Mouse (Mus musculus): ENCODE results near the gene Ap5m1. TPM values are rescaled to one million over a fixed set of nuclear protein-coding genes. Genes with fewer than 3 reads are reported as not detected.
A peak's percentile ranks its signal among the peaks of the same experiment; 100 is the strongest.
"Not testable (repeated sequence)": the region's sequence is repeated elsewhere in the genome, so short reads cannot be mapped to it uniquely, and the experiment has no call there.

The Ap5m1 gene
- polyA plus RNA-seq, 1 experiment from 2014 or later: 26.7 TPM

DNA sequence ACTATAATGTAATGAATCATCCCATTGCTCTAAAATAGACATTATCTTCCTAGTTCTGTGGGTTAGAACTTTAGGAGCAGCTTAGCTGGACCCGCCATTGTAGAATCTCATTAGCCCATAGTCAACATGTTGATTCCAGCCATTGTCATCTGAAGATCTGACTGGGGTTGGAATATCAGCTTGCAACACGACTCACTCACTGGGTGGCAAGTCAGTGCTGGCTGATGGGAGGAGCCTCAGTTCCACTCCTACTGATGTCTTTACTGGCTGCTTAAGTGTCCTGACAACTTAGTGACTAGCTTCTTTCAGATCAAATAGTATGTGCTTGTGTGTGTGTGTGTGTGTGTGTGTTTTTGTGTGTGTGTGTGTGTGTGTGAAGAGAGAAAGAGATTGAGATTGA lies 8.5 kb downstream of the Ap5m1 start:
- H3K27me3 ChIP-seq: no peaks in the 10 kb centered on the region
- no peaks in the 10 kb centered on the region for H3K4me1 ChIP-seq (replicated peaks)
- peaks cover 25% of the 10 kb centered on the region for H3K36me3 ChIP-seq
- no peak overlapping the region for H3K9ac ChIP-seq (replicated peaks)
- H3K4me3 ChIP-seq (replicated peaks): no peak overlapping the region
- H3K4me2 ChIP-seq: no peak overlapping the region
- H3K9me3 ChIP-seq: no peaks in the 10 kb centered on the region
- 69% methylated on average over 2 of the region's 2 CpGs for WGBS
- no peak overlapping the region for H3K27ac ChIP-seq
- ATAC-seq (ENCODE audit: insufficient number of reproducible peaks, insufficient read depth, low FRiP score, low TSS enrichment, low read depth): no peak

DNA sequence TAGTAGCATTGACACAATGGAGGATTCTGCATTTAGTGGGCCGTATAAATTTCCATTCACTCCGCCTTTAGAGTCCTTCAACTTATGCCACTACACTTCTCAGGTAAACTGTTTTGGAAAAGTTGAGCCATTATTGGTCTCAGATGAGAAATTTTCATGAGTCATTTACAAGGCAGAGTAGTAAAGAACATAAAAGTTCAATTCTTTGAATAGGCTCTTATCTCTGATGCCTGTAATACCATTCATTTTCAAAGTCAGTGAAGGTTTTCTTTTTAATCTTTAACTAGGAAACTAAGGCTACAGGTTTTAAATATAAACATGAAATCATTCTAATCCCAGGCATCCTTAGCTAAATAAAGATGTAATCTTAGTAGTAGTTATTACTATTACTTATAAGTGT lies 12.9 kb downstream of the Ap5m1 start:
- Histone ChIP-seq H3K4me1 (replicated peaks) (no peaks in the 10 kb centered on the region), H3K27me3 (no peaks in the 10 kb centered on the region), H3K27ac (no peak overlapping the region), H3K36me3 (peaks cover 47% of the 10 kb centered on the region), H3K4me2 (no peak overlapping the region), H3K4me3 (replicated peaks) (no peak overlapping the region), H3K9me3 (no peaks in the 10 kb centered on the region), H3K9ac (replicated peaks) (no peak overlapping the region)
- 91% methylated on average over 2 of the region's 2 CpGs for WGBS
- ATAC-seq (ENCODE audit: insufficient number of reproducible peaks, insufficient read depth, low FRiP score, low TSS enrichment, low read depth): no peak

DNA sequence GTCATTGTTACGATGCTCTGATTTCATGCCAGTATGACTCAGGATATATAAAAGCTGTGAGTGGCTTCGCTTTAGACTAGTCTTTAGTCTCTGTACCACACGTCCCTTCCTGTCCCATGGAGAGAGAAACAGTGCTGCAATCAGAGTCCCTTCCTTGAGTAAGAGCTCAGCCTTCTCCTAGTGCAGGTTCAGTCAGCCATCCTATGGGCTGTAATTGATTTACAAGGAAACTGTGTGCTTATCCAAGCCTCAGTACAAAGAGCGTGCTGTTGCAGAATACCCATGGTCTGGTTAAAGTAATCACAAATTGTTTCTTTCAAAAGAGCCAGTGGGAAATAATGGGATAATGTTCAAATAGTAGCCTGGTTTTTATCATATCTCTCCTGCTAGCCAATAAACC lies 20.6 kb downstream of the Ap5m1 start:
- Histone ChIP-seq H3K9ac (replicated peaks) (no peak overlapping the region), H3K27me3 (no peaks in the 10 kb centered on the region), H3K27ac (no peak overlapping the region), H3K4me2 (no peak overlapping the region), H3K36me3 (peaks cover 33% of the 10 kb centered on the region), H3K4me3 (replicated peaks) (no peak overlapping the region), H3K4me1 (replicated peaks) (no peaks in the 10 kb centered on the region), H3K9me3 (no peaks in the 10 kb centered on the region)
- 83% methylated on average over 4 of the region's 4 CpGs for WGBS
- ATAC-seq (ENCODE audit: insufficient number of reproducible peaks, insufficient read depth, low FRiP score, low TSS enrichment, low read depth): no peak

DNA sequence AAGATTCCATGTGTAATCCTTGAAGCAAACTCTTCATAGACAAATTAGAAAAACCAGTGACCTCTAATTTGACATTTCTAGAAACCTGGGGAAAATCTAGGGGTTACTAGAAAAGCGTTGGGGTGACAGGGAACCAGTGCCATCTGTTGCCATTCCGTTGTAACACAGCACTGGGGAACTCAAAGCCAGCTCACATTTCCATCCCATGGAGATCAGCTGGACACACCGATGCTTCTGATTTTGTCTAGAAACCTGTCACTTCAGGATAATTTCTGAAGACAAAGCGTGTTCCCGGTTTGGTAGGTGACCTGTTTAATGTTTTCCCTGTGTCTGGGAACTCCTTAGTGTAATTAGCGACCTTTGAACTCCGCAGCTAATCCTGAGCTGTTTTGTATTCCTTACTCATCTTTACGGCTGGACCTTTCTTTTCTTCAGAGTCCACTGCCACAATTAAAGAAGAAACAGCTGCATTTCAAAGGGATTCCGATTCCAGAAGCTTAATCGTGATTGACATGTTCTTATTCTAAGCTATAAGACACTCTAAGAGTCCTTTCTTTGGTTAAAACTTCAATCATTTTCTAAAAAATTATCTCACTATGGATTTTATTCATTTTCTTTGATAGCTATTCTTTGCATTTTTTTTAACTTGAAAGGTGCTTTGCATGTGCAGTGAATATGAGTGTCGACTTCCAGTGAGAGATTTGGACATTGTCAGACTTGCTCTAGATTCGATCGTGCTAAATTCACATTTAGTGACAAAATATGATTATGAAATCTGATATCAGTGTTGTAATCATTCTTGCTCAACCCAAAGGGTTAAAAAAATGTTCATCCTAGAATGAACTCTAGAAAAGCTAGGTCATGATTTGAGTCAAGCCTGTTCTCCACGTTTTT lies 22.5 kb downstream of the Ap5m1 start:
- 35% methylated on average over 14 of the region's 14 CpGs for WGBS
- no peaks in the 10 kb centered on the region for H3K4me1 ChIP-seq (replicated peaks)

DNA sequence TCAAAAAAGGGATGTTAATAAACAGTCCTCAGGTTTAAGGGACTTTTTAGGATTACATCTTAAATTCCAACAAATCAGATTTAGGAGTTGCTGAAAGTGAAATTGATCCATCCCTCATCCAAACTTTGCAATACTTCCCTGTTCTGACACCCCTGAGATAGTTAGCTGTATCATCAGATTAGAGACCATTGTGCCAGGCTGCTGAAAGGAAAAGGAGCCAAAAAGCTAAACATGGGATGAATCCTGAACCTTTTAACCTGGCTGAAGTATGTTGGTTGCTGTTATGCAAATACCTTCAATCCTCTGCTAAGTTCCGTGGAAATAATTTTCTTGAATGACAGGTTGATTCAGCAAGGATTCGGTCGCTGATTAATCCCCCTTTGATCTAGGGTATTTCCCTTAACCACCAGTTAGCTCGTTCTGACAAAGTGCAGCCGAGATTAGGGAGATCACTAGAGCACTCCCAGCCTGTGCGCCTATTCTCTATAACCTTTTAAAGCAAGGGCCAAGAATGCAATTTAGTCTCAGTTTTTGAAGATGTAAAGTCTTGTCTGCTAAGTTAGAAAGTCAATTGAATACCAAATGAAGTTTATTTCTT lies 23.7 kb downstream of the Ap5m1 start:
- Histone ChIP-seq H3K4me2 (no peak overlapping the region), H3K9me3 (no peaks in the 10 kb centered on the region), H3K27ac (no peak overlapping the region), H3K4me1 (replicated peaks) (no peaks in the 10 kb centered on the region), H3K36me3 (peaks cover 12% of the 10 kb centered on the region), H3K9ac (replicated peaks) (no peak overlapping the region), H3K27me3 (no peaks in the 10 kb centered on the region), H3K4me3 (replicated peaks) (no peak overlapping the region)
- ATAC-seq (ENCODE audit: insufficient number of reproducible peaks, insufficient read depth, low FRiP score, low TSS enrichment, low read depth): no peak
- 12% methylated on average over 6 of the region's 6 CpGs for WGBS

More for the DNA sequence above, 22.5 kb downstream of the Ap5m1 start:
- Histone ChIP-seq H3K27ac (no peak overlapping the region), H3K4me2 (no peak overlapping the region), H3K27me3 (no peaks in the 10 kb centered on the region), H3K4me3 (replicated peaks) (no peak overlapping the region), H3K36me3 (peaks cover 23% of the 10 kb centered on the region), H3K9ac (replicated peaks) (no peak overlapping the region), H3K9me3 (no peaks in the 10 kb centered on the region)
- no peak for ATAC-seq (ENCODE audit: insufficient number of reproducible peaks, insufficient read depth, low FRiP score, low TSS enrichment, low read depth)

DNA sequence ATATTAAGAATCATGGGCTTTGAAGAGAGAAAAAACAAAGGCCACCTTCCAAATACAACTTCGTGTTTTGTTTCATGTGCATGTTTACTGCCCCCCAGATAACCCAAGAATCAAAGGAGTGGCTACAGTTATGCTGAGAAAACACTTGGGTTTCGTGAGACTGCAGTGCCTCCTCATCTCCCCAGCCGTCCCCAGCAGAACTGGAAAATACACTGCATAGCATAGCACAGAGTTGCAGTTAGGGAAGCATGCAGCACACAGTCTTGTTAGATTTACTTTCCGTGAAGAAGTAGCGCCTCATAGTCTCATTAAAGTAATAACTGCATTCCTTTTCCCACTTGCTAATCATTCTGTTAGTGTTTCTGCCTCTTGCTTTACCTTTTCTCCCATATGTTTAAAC lies 24.2 kb downstream of the Ap5m1 start:
- Histone ChIP-seq H3K27me3 (no peaks in the 10 kb centered on the region), H3K9ac (replicated peaks) (no peak overlapping the region), H3K36me3 (peaks cover 12% of the 10 kb centered on the region), H3K9me3 (no peaks in the 10 kb centered on the region), H3K4me1 (replicated peaks) (no peaks in the 10 kb centered on the region), H3K4me3 (replicated peaks) (no peak overlapping the region), H3K4me2 (no peak overlapping the region), H3K27ac (no peak overlapping the region)
- no peak for ATAC-seq (ENCODE audit: insufficient number of reproducible peaks, insufficient read depth, low FRiP score, low TSS enrichment, low read depth)
- 28% methylated on average over 5 of the region's 5 CpGs for WGBS

DNA sequence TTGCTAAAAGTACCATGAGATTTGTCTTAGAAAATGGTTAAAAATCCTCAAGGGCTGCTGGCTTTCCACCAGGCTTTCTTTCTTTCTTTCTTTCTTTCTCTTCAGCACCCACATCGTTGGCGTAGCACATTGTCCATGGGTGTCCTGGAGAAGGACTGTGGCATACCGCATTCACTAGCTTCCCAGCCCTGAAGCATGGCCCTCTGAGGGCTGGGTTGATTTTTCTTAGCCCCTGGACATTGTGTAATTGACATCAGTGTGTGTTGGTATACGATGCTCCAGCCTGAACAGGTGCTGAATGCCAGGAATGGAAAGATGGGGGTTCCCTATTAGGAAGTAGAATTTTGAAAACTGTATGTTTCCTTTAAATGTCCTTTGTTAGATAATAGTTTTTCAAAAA lies 25.4 kb downstream of the Ap5m1 start:
- H3K9ac ChIP-seq (replicated peaks): no peak overlapping the region
- H3K36me3 ChIP-seq: peaks cover 12% of the 10 kb centered on the region
- H3K9me3 ChIP-seq: no peaks in the 10 kb centered on the region
- no peak overlapping the region for H3K4me2 ChIP-seq
- 89% methylated on average over 4 of the region's 4 CpGs for WGBS
- no peaks in the 10 kb centered on the region for H3K4me1 ChIP-seq (replicated peaks)
- no peaks in the 10 kb centered on the region for H3K27me3 ChIP-seq
- H3K27ac ChIP-seq: no peak overlapping the region
- H3K4me3 ChIP-seq (replicated peaks): no peak overlapping the region
- no peak for ATAC-seq (ENCODE audit: insufficient number of reproducible peaks, insufficient read depth, low FRiP score, low TSS enrichment, low read depth)

DNA sequence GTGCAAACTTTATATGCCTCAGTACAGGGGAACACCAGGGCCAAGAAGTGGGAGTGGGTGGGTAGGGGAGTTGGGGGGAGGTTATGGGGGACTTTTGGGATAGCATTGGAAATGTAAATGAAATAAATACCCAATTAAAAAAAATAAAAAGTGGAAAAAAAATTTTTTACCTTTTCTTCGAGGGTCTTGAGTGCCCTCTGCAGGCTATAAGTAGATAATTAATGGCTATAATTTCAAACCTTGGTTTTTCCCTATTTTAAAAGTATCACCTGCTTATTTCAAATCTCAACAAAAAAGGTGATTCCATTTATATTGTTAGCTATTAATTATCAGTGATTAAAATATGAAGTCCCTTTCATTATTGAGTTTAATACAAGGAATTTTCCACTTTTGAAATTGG lies 25.9 kb downstream of the Ap5m1 start:
- not testable (repeated sequence) for H3K36me3 ChIP-seq; H3K9ac ChIP-seq (replicated peaks); ATAC-seq (ENCODE audit: insufficient number of reproducible peaks, insufficient read depth, low FRiP score, low TSS enrichment, low read depth); H3K4me3 ChIP-seq (replicated peaks); H3K27ac ChIP-seq; H3K4me1 ChIP-seq (replicated peaks); H3K27me3 ChIP-seq; H3K9me3 ChIP-seq; H3K4me2 ChIP-seq
- 52% methylated on average over 1 of the region's 1 CpGs for WGBS

DNA sequence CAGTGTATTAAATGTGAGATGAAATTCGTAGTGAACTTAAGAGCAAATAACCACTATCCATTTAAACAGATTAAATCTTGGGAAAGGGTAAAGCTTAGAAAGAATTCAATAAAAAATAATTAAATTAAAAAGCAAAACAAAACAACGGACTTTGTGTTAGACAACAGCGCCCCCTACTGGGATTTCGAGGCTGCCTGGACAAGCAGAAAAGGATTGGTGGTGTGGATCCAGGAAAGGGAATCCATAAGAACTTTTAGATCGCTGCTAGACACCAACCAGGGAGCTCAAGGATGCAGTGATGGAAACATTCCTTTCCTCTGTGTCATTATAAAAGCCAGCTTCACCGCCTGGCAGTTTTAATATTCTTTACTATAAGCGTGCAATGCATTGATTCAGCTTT lies 52.5 kb downstream of the Ap5m1 start:
- WGBS: 10% methylated on average over 7 of the region's 7 CpGs
- Histone ChIP-seq H3K9ac (replicated peaks) (no peak overlapping the region), H3K4me3 (replicated peaks) (no peak overlapping the region), H3K4me1 (replicated peaks) (peaks cover 22% of the 10 kb centered on the region), H3K27me3 (no peaks in the 10 kb centered on the region), H3K27ac (no peak overlapping the region), H3K4me2 (no peak overlapping the region), H3K36me3 (no peaks in the 10 kb centered on the region), H3K9me3 (no peaks in the 10 kb centered on the region)
- no peak for ATAC-seq (ENCODE audit: insufficient number of reproducible peaks, insufficient read depth, low FRiP score, low TSS enrichment, low read depth)

DNA sequence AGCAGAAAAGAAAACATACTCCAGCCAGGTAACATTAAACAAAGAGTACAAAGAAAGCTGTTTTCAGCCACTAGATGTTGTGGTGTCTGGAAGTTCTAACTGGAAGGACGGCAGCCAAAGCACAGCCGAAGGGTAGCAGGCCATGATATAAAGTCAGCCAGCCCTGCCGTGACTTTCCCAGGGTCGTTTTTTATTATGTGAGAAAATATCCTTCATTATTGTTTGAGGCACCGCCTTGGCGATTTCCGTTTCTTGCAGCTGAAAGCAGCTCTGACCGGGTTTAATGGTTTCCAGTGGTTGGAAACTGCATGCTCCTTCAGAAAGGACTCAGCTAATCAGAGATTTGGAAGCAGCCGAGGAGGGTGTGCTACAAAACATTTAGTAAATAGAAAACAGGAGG lies 55.8 kb downstream of the Ap5m1 start:
- 16% methylated on average over 9 of the region's 9 CpGs for WGBS
- H3K27ac ChIP-seq: peak overlapping the region; percentile 77
- H3K27me3 ChIP-seq: no peaks in the 10 kb centered on the region
- peaks cover 22% of the 10 kb centered on the region for H3K4me1 ChIP-seq (replicated peaks)
- no peaks in the 10 kb centered on the region for H3K36me3 ChIP-seq
- peak overlapping the region; percentile 41 for H3K4me2 ChIP-seq
- H3K4me3 ChIP-seq (replicated peaks): 0 out of 2 replicates have a peak overlapping the region, but pooled peaks have one; percentile 5
- H3K9me3 ChIP-seq: no peaks in the 10 kb centered on the region
- no peak overlapping the region for H3K9ac ChIP-seq (replicated peaks)
- ATAC-seq (ENCODE audit: insufficient number of reproducible peaks, insufficient read depth, low FRiP score, low TSS enrichment, low read depth): peak; percentile 77

DNA sequence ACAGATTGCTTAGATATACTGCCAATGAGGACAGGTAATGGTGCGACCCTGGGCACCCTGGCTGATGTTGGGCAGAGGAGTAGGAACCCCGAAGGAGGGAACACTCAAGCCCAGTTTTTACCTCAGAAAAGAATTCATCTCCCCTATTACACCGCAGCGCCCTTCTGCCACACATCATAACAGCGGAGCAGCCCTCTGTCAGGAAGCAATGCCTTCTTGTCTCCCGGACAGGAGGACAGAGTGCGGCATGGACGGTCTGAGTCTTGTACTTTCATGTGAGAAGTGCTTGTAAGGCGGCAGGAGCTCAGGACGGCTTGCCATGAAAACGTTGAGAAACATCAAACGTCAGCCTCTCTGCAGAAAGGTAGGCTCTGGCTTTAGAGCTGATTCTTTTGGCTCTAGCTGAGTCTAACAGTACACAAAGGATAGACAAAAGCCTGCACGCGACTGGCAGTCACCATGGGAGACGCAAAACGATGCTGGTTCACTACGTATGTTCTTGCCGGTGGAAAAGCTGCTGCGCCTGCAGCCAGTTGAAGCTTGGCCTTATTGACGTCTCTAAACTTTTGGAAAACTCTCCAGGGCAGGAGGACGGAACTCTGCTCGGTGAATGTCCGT lies 61.4 kb downstream of the Ap5m1 start:
- Histone ChIP-seq H3K9ac (replicated peaks) (no peak overlapping the region), H3K4me2 (no peak overlapping the region), H3K27me3 (no peaks in the 10 kb centered on the region), H3K4me1 (replicated peaks) (peaks cover 5% of the 10 kb centered on the region), H3K4me3 (replicated peaks) (no peak overlapping the region), H3K9me3 (no peaks in the 10 kb centered on the region), H3K27ac (no peak overlapping the region), H3K36me3 (no peaks in the 10 kb centered on the region)
- 79% methylated on average over 23 of the region's 23 CpGs for WGBS
- ATAC-seq (ENCODE audit: insufficient number of reproducible peaks, insufficient read depth, low FRiP score, low TSS enrichment, low read depth): no peak
